Mouse (Mus musculus): ENCODE results near the gene Btd.

GRCm38 (mm10) chr14:31593036-31593435 lies 47.8 kb upstream of the Btd start:
- TF ChIP-seq CTCF (IDR thresholded peaks at IDR 0.05; ENCODE audit: extremely low read depth, insufficient read length, insufficient replicate concordance, low read depth, low read length) (no peak), POLR2A (IDR thresholded peaks at IDR 0.05; ENCODE audit: low read depth, low read length) (no peak)
